Mouse (Mus musculus) T-cell, adult 2 months (primary cell): ENCODE measurements around the gene Ubtd2.

ENCODE experiments used
- DNase-seq: peaks from one replicate; pipeline ENCODE4 v3.0.0; 2022; ENCODE audit warnings: low spot score

Ubtd2 gene

GRCm38 (mm10) chr11:32563660-32564059 is 108.5 kb downstream of the Ubtd2 start:
- DNase-seq = no peak

- DNase-seq = no peak
Observed at GRCm38 (mm10) chr11:32564629-32565028, 109.5 kb downstream of the Ubtd2 start.

- peak; percentile 37 for DNase-seq
Observed at GRCm38 (mm10) chr11:32565088-32565487, 109.9 kb downstream of the Ubtd2 start.

GRCm38 (mm10) chr11:32566184-32566583 is 111.0 kb downstream of the Ubtd2 start:
- no peak for DNase-seq
